Mouse (Mus musculus): ENCODE data around the gene Gpx2. TPM values are rescaled to one million over a fixed set of nuclear protein-coding genes. Genes with fewer than 3 reads are reported as not detected.

Gene Gpx2
- total and polyA plus RNA-seq, 3 experiments = not detected

DNA sequence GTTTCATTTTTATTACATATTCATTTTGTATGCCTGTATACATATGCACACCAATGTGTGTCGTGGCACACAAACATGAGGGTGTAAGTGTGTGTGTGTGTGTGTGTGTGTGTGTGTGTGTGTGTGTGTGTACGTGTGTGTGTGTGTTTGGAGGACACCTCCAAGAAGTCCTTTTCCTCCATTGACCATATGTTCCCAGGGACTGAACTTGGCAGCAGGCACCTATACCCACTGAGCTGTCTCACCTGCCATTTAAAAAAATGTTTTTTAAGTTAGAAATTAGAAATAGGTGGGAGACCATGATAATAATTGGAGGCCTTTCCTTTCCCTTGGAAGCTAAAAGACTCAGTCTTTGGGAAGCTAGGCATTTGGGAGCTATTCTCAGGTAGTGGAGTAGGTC, 18.8 kb upstream of the Gpx2 start:
- H3K79me2 ChIP-seq (ENCODE audit: control insufficient read depth, insufficient read depth, low read length, poor library complexity) = no peaks in the 10 kb centered on the region
- DNase-seq (ENCODE audit: low read depth, low spot score) = no peak
- no peaks in the 10 kb centered on the region for H3K27me3 ChIP-seq (ENCODE audit: control insufficient read depth in 1 of 2, insufficient read depth in 2 of 2, low read length in 2 of 2)
- no peak overlapping the region for H3K9ac ChIP-seq (ENCODE audit: control insufficient read depth, low read depth, low read length, poor library complexity, severe bottlenecking)
- H3K4me3 ChIP-seq (ENCODE audit: control insufficient read depth in 1 of 2, insufficient read depth in 1 of 2, low read depth in 2 of 2, low read length in 2 of 2) = no peak overlapping the region
- no peak for TF ChIP-seq E2F4 (IDR thresholded peaks at IDR 0.05; ENCODE audit: borderline replicate concordance, low read depth, low read length)
- TF ChIP-seq MXI1 (IDR thresholded peaks at IDR 0.05; ENCODE audit: low read depth, low read length) = no peak
- no peak for TF ChIP-seq GATA1 (IDR thresholded peaks at IDR 0.05; ENCODE audit: low read depth, low read length)
- no peak for TF ChIP-seq NELFE (IDR thresholded peaks at IDR 0.05; ENCODE audit: low read depth, low read length)
- no peak for TF ChIP-seq TAL1 (IDR thresholded peaks at IDR 0.05; ENCODE audit: low read length)
- no peak for TF ChIP-seq JUND (IDR thresholded peaks at IDR 0.05; ENCODE audit: low read depth, low read length)
- no peak for TF ChIP-seq UBTF (IDR thresholded peaks at IDR 0.05; ENCODE audit: borderline replicate concordance, insufficient read depth, low read depth, low read length)
- no peak for TF ChIP-seq MAFK (IDR thresholded peaks at IDR 0.05; ENCODE audit: borderline replicate concordance, low read depth, low read length)
- TF ChIP-seq USF1 (IDR thresholded peaks at IDR 0.05; ENCODE audit: low read depth, low read length) = no peak
- no peak for TF ChIP-seq CHD2 (IDR thresholded peaks at IDR 0.05; ENCODE audit: low read length)
- TF ChIP-seq USF2 (IDR thresholded peaks at IDR 0.05; ENCODE audit: borderline replicate concordance in 1 of 2, insufficient read depth in 1 of 2, low read depth in 1 of 2, low read length in 2 of 2) = no peak
- TF ChIP-seq GABPA (IDR thresholded peaks at IDR 0.05; ENCODE audit: low read depth, low read length) = no peak
- TF ChIP-seq RCOR1 (IDR thresholded peaks at IDR 0.05; ENCODE audit: low read depth, low read length) = no peak
- no peak for TF ChIP-seq ETS1 (IDR thresholded peaks at IDR 0.05; ENCODE audit: low read depth, low read length)
- TF ChIP-seq TCF12 (IDR thresholded peaks at IDR 0.05; ENCODE audit: low read depth, low read length) = no peak
- no peak for TF ChIP-seq CHD1 (IDR thresholded peaks at IDR 0.05; ENCODE audit: low read depth, low read length)
- no peak for TF ChIP-seq KAT2A (conservative IDR thresholded peaks at IDR 0.05; ENCODE audit: low read depth, low read length)
- no peak overlapping the region for H3K27ac ChIP-seq (ENCODE audit: control insufficient read depth, low read depth, low read length)
- no peaks in the 10 kb centered on the region for H3K9me3 ChIP-seq (replicated peaks; ENCODE audit: insufficient read depth, low read length)
- no peaks in the 10 kb centered on the region for H3K36me3 ChIP-seq (ENCODE audit: control insufficient read depth in 1 of 2, insufficient read depth in 2 of 2, low read length in 2 of 2)
- no peaks in the 10 kb centered on the region for H3K4me1 ChIP-seq (ENCODE audit: control insufficient read depth in 1 of 2, insufficient read depth in 2 of 2, low read length in 2 of 2)

DNA sequence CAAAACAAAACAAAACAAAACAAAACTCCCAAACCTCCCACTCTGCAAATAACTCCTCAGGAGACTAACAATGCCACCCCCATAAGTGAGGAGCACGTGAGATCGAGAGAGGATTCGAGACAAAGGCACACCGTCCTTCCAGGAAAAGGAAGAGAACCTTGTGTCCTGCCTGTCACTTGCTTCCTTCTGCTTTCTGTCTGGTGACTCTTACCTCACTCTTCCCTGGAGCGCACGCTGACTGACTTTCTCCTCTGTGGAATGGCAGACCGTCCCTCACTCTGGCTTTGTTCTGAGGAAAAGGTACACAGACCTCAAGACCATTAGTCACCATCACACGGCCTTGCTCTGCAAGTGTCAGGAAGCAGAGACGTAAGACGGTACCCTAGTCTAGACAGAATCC, 18.2 kb upstream of the Gpx2 start:
- Histone ChIP-seq H3K4me1 (ENCODE audit: control insufficient read depth in 1 of 2, insufficient read depth in 2 of 2, low read length in 2 of 2) (no peaks in the 10 kb centered on the region), H3K79me2 (ENCODE audit: control insufficient read depth, insufficient read depth, low read length, poor library complexity) (no peaks in the 10 kb centered on the region), H3K27me3 (ENCODE audit: control insufficient read depth in 1 of 2, insufficient read depth in 2 of 2, low read length in 2 of 2) (no peaks in the 10 kb centered on the region), H3K36me3 (ENCODE audit: control insufficient read depth in 1 of 2, insufficient read depth in 2 of 2, low read length in 2 of 2) (no peaks in the 10 kb centered on the region), H3K9me3 (replicated peaks; ENCODE audit: insufficient read depth, low read length) (no peaks in the 10 kb centered on the region), H3K9ac (ENCODE audit: control insufficient read depth, low read depth, low read length, poor library complexity, severe bottlenecking) (no peak overlapping the region), H3K4me3 (ENCODE audit: control insufficient read depth in 1 of 2, insufficient read depth in 1 of 2, low read depth in 2 of 2, low read length in 2 of 2) (no peak overlapping the region), H3K27ac (ENCODE audit: control insufficient read depth, low read depth, low read length) (no peak overlapping the region)
- DNase-seq (ENCODE audit: low read depth, low spot score) = no peak
- no peak for TF ChIP-seq USF2 (IDR thresholded peaks at IDR 0.05; ENCODE audit: borderline replicate concordance in 1 of 2, insufficient read depth in 1 of 2, low read depth in 1 of 2, low read length in 2 of 2)
- TF ChIP-seq TCF12 (IDR thresholded peaks at IDR 0.05; ENCODE audit: low read depth, low read length) = no peak
- no peak for TF ChIP-seq HCFC1 (IDR thresholded peaks at IDR 0.05; ENCODE audit: low read depth, low read length)
- TF ChIP-seq GATA1 (IDR thresholded peaks at IDR 0.05; ENCODE audit: low read depth, low read length) = no peak
- TF ChIP-seq ZNF384 (IDR thresholded peaks at IDR 0.05; ENCODE audit: low read depth, low read length) = no peak
- no peak for TF ChIP-seq SMC3 (IDR thresholded peaks at IDR 0.05; ENCODE audit: low read depth, low read length)
- no peak for TF ChIP-seq BHLHE40 (IDR thresholded peaks at IDR 0.05; ENCODE audit: borderline replicate concordance, low read depth, low read length)
- no peak for TF ChIP-seq MAZ (IDR thresholded peaks at IDR 0.05; ENCODE audit: low read depth, low read length)
- TF ChIP-seq JUND (IDR thresholded peaks at IDR 0.05; ENCODE audit: low read depth, low read length) = no peak
- no peak for TF ChIP-seq MYB (IDR thresholded peaks at IDR 0.05; ENCODE audit: low read depth, low read length)
- TF ChIP-seq RCOR1 (IDR thresholded peaks at IDR 0.05; ENCODE audit: low read depth, low read length) = no peak
- no peak for TF ChIP-seq MYC (IDR thresholded peaks at IDR 0.05; ENCODE audit: low read depth, low read length)
- no peak for TF ChIP-seq MXI1 (IDR thresholded peaks at IDR 0.05; ENCODE audit: low read depth, low read length)
- no peak for TF ChIP-seq NELFE (IDR thresholded peaks at IDR 0.05; ENCODE audit: low read depth, low read length)
- TF ChIP-seq GABPA (IDR thresholded peaks at IDR 0.05; ENCODE audit: low read depth, low read length) = no peak
- no peak for TF ChIP-seq ZC3H11A (IDR thresholded peaks at IDR 0.05; ENCODE audit: low read depth, low read length)

Data from MEL (cell line).